Mouse (Mus musculus): ENCODE data around the gene Tspan11. TPM values are rescaled to one million over a fixed set of nuclear protein-coding genes. Genes with fewer than 3 reads are reported as not detected.

The Tspan11 gene
- total RNA-seq, 2 experiments from 2014 or later = 0.57 to 1.2 TPM

- peak; percentile 95 to 96 for DNase-seq
Measured at GRCm38 (mm10) chr6:127989624-127990212, 102.3 kb downstream of the Tspan11 start.

DNA sequence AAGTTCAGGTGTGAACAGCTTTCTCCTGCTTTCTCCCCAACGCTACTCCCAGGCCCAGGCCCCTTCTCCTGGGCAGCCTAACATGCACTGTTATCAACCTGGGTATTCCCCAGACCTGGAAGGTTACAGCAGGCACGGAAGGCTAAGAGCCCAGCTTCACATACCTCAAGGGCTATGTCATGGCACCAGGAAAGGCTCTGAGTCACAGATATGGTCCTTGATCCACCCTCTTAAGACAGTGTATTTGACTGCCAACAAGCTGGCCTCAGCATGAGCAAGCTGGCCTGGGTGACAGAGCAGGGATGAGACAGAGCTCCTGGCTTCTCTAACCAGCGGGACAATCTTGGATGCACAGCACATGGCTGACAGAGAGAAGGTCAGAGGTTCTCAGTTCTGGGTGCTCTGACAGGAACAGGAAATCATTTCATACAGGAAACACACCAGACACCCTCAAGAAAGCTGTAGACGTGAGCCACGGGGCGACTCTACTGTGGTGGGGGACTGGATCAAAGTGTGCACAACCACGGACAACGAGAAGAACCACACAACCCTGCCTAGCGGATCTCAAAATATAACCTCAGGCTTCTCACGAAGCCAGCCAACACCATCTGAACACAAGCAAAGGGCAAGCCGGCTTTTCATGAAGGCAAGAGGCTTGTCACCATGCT is 104.3 kb downstream of the Tspan11 start:
- DNase-seq = peak; percentile 70 to 83

DNA sequence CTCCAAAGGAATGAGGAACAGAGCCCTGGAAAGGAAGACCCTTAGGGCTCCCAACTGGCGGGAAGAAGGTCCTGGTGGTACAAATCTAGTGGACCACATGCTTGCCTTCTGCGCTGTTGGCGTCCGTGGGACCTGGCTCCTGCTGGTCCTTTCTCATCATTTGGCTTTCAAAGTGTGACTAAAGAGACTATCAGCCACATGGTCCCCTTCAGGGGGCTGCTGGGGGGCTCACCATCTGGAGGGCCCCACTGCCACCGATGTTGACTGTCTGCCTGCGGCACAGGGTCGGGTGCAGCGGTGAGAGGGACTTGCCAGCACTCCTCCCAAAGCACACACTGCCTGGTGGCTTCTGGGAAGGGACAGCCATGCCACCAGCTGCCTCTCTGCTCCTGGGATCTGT is 105.6 kb downstream of the Tspan11 start:
- DNase-seq = no peak

DNA sequence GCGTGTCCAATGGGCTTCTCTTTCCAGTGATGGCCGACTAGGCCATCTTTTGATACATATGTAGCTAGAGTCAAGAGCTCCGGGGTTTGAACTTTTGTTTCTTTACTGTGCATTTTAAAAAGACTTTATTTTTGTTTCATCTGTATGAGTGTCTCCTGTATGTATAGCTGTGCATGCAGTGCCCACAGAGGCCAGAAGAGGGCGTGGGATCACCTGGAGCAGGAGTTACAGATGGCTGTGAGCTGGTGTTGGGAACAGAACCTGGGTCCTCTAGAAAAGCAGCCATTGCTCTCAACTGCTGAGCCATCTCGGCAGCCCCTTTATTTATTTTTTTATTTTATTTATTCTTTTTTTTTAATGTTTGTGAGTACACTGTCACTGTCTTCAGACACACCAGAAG is 109.5 kb downstream of the Tspan11 start:
- DNase-seq = no peak

DNA sequence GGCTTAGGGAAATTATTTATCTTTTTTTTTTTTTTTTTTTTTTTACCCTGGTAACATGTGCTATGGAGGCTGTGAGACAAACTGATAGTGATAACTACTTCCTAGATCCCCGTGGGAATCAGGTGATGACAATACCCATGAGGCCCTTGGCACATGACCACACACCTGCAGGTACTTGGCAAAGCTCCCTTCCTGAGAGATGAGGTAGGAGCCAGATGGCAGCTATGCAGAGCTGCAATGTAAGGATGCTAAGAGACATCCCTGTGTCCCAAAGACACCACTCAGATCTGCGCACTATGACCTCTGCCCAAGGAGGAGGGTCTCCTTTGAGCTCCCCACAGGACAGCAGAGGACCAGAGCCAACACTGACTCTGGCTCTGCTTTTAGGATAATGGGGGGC is 111.7 kb downstream of the Tspan11 start:
- DNase-seq = no peak

DNA sequence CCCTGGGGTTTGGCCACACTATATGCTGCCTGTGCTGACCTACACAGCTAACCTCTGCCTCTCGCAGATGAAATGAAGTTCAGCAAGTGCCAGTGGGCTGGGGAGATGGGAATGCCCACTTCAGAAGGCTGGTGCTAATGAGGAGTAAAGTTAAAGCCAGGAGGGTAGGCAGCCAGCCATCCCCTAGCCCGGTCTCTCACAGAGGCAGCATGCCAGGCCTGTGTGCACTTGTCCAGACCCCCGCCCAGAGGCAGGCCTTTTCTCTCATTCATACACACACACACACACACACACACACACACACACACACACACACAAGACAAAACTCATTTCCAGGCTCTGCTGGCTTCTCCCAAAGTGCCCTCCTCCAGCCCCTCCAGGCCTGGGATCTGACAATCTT is 113.4 kb downstream of the Tspan11 start:
- no peak for DNase-seq

DNA sequence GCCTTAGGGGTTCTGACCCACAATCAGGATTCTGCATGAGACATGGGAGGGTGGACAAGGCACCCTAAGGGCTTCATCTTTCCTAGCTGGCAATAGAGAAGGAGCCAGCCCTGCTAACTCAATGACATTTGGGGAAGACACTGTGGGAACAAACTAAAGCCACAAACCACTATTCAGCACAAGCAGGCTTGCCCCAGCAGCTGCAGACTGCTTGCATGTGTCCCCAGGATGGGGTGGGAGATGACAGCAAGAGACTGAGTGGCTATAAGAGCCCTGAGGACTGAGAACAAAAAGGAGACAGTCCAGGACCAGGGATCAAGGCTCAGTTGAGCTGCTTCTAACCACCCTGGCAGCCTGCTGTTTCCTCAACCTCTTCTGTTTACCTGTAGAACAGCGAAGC is 114.2 kb downstream of the Tspan11 start:
- DNase-seq = no peak

DNA sequence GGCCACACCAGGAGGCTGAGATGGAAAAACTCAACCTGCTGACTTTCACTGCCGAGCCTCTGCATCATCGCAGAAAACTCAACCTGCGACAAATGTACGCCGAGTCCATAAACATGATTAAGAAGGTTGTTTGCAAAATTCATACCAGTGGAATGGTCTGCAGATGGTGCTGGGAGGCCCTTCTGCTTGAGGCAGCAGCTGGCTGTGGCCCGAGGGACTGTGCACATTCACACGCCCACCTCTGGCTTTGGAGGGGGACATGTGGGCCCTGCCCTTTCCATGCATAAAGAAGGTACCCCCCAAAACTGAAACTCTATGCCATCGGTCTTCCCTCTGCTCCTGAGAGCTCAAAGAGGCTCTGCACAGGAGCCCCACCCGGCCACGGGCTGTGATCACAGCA is 114.7 kb downstream of the Tspan11 start:
- no peak for DNase-seq

GRCm38 (mm10) chr6:128002667-128003066 is 115.3 kb downstream of the Tspan11 start:
- no peak for DNase-seq

DNA sequence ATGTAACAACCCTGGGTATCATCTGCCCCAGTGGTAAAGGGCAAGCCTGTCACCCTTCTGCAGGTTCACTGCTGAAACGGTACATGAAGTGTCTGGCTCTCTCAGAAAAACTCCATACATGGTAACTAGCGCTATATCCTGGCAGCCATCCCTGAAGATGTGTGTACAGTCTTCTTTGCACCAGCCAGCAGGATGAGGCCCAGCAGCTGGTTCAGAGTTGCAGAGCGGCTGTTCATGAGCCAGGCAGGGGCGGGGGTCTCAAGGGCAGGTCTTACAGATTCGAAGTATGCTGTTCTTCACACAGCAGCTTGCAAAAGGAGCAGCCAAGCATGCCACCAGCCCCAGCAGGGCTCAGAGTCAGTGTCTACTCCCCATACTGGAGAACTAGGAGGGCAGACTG is 116.2 kb downstream of the Tspan11 start:
- no peak for DNase-seq

Other genes with a start within 250 kb of the Tspan11 start
- gene Prmt8, start 118.1 kb upstream of the Tspan11 start, total RNA-seq (2021) = not detected

Measured in heart, adult 18-20 months (tissue).